Mouse (Mus musculus): Measurements from ENCODE around the gene Mical3.

DNA sequence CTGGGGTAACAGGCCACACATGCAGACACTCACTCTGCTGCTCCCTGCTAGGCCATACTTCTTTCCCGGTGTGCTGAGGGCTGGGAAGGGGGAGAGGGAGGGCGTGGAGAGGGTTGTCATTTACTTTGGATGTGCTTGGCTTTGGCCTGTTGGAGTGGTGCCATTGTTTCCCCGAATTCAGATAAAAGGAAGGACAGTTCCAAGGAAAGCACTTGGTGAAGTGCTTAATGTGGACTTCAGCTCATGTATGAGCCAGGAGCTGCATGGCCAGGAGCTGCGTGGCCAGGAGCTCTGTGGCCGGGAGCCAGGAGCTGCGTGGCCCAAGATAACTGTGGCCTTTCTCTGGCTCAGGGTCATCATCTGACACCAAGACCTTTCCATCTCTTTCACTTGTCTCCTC lies 40.3 kb upstream of the Mical3 start:
- TF ChIP-seq CTCF (IDR thresholded peaks at IDR 0.05; ENCODE audit: extremely low read depth, insufficient read depth, low read length) (no peak), POLR2A (IDR thresholded peaks at IDR 0.05; ENCODE audit: extremely low read depth, insufficient read depth, low read length) (no peak)

Data from cortical plate, adult 2 months (tissue).